Mouse (Mus musculus) thymus, postnatal 0 days (tissue): ENCODE data around the gene Tecpr1. TPM values are rescaled to one million over a fixed set of nuclear protein-coding genes. Genes with fewer than 3 reads are reported as not detected.

Experiments used
- DNase-seq: peaks from one replicate; pipeline ENCODE4 v3.0.0-alpha.2; 2015; ENCODE audit warnings: low spot score
- polyA plus RNA-seq: library from polyadenylated mRNA; unstranded; fragments of >200 nt; fragmentation: Nextera tagmentation; extraction: Ambion mirVana; gene quantifications from 2 replicates; pipeline ENCODE4 v1.2.1, GENCODE M21; 2015

The Tecpr1 gene
- polyA plus RNA-seq, result 37.6 and 51.3 TPM in 2 replicates

DNA sequence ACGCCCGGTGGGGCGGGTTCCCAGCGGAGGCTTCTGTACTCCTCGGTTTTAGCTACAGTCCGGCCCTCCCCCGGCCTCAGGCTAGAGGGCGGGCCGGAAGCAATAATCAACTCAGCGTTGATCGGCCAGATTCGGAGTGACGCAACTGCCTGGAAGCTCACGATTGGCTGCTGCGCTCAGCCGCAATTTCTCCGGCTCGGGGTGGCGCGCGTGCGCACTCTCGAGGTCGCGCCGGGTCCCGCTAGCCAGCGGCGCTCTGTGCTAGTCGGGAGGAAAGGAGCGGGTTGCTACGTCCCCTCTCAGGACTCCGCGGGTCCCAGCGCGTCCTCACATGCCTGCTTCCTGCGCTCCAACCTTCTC lies at the start of gene Tecpr1:
Gene Tecpr1 (minus strand): TSS at position 113 of the 360 bp plus-strand sequence.
- peak; percentile 95 for DNase-seq

DNA sequence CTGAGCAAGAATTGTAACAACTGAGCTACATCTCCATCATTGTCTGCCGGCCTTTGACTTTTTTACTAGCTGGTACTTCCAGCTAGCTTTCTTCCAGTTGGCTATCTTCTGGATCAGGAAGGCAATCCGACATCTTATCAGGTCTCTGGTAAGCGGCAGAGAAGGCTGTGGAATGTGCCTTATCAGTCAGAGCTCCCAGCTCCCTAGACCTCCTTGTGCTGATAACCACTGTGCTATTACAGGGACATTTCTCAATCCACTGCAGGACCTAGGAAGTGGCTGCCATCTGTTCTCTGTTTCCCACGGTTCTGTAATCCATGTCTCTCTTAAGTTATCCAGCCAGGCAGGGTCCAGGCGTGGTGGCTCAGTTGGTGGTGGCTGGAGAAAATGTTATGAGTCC lies 48.4 kb upstream of the Tecpr1 start:
- DNase-seq, result no peak

- DNase-seq, result no peak
These were observed 47.7 kb upstream of the Tecpr1 start for GRCm38 (mm10) chr5:144271118-144271517.

- no peak for DNase-seq
These were observed 47.0 kb upstream of the Tecpr1 start for GRCm38 (mm10) chr5:144270420-144270819.

GRCm38 (mm10) chr5:144269926-144270325 lies 46.5 kb upstream of the Tecpr1 start:
- no peak for DNase-seq

DNA sequence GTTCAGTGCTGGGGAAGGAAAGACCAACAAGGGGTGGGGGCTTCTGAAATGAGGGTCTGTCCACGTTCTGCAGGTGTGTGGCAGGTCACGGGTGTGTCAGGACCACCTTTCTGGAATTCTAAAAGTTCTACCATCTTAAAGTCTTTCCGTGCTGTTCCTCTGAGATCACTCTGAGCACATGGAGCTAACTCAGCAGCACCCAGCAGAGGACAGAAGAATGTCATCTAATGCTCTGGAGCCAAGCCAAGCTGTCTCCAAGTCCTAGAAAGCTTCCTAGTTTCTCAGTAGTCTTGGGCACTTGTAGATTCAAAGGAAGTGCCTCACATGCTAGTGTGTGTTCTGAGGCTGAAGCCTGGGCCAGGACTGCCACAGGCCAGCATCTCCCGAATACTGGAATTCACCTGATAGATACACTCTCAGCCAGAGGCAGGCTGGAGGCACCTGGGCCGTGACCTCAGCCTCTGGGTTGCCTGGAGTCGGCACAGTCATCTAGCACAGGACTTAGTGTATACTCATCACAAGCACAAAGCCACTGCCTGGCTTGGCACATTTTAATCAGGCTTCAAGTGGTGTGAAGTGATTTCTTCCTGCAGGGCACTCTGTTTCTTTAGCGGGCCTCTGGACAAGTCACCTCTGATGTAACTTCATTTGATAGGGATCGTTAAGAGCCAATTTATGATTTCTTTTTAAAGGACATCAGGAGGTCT lies 44.3 kb upstream of the Tecpr1 start:
- DNase-seq, result no peak

GRCm38 (mm10) chr5:144263496-144263895 lies 40.1 kb upstream of the Tecpr1 start:
- no peak for DNase-seq

- no peak for DNase-seq
These were observed 39.7 kb upstream of the Tecpr1 start for GRCm38 (mm10) chr5:144263082-144263481.

GRCm38 (mm10) chr5:144261829-144262228 lies 38.4 kb upstream of the Tecpr1 start:
- DNase-seq, result no peak

DNA sequence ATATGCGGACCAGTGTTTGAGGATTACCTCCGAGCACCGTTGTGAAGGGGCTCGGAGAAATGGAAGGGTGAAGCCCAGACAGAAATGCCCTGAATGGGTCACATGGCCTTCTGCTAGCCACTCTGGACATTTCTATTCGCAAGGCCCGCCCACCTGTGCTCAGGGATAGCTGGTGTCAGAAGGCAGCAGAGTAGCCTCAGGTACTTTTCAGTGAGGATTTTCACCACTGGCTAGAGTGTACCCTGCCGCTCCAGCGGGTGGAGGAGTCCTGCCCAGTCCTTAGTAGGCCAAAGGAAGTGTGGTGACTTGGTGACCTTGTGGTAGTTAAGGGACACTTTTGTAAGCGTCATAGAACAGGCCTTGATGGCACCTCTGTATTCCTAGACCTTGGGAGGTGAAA lies 37.9 kb upstream of the Tecpr1 start:
- DNase-seq, result no peak

- DNase-seq, result no peak
These were observed 37.0 kb upstream of the Tecpr1 start for GRCm38 (mm10) chr5:144260464-144260863.

- DNase-seq, result no peak
These were observed 35.8 kb upstream of the Tecpr1 start for GRCm38 (mm10) chr5:144259228-144259627.

DNA sequence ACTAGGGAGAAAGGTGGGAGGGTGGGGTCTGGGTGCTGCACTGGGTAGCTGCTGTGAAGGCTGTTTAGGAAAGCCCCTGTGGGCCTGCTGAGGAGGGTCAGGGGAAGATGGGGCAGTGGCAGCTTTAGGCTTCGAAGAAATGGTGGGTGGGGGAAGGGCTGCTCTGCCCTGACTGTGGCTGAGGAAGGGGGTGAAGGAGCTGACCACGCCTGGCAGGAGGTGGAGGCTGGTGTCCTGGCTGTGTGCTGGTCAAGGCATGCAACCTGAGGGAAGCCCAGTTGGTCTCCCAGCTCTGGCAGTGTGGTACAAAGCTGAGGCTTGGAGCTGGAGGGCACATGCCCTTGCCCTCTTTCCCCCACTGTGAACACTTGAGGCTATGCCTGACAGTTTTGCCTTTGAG lies 35.3 kb upstream of the Tecpr1 start:
- DNase-seq, result no peak

DNA sequence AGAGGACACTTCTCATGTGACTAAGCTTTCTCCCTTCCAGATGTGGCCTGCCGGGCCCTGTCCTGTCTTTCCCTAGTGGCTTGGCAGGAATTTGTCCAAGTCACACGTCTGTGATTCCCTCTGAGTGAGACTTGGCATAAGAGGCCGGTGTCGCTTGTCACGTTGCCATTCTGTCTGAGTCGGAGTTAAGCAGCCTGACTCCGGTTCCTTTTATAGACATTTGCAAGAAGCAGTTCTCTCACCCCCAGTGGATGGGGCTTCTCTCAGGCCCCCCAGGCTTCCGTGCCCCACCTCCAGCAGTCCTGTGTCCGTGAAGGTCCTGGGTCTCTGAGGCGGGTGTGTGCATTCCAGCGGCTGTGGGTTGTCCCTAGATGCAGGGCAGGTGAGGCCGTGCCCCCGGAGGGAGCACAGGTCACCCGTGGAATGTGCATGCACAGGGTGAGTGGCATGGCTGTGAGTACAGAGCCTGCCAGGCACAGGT lies 34.8 kb upstream of the Tecpr1 start:
- DNase-seq, result no peak

- no peak for DNase-seq
These were observed 34.2 kb upstream of the Tecpr1 start for GRCm38 (mm10) chr5:144257451-144258110.

DNA sequence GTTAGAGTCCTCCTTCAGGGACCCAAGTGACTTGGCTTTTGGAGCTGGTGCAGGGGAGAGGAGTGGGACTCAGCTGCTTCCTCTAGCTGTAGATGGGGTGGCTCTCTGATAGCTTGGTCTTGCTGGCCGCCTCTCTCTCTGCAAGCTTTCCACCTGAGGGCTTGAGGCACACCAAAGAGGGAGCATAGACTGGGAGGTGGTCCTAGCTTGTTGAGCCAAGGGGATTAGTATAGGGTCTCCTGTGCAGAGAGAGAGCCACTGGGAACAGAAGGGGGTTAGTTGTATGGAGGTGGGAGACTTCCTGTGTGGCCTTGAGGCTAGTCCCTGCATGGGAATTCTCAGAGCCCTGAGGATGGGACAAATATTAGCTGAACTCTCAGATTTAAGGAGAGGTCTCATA lies 33.5 kb upstream of the Tecpr1 start:
- no peak for DNase-seq

GRCm38 (mm10) chr5:144256541-144256870 lies 33.1 kb upstream of the Tecpr1 start:
- no peak for DNase-seq

DNA sequence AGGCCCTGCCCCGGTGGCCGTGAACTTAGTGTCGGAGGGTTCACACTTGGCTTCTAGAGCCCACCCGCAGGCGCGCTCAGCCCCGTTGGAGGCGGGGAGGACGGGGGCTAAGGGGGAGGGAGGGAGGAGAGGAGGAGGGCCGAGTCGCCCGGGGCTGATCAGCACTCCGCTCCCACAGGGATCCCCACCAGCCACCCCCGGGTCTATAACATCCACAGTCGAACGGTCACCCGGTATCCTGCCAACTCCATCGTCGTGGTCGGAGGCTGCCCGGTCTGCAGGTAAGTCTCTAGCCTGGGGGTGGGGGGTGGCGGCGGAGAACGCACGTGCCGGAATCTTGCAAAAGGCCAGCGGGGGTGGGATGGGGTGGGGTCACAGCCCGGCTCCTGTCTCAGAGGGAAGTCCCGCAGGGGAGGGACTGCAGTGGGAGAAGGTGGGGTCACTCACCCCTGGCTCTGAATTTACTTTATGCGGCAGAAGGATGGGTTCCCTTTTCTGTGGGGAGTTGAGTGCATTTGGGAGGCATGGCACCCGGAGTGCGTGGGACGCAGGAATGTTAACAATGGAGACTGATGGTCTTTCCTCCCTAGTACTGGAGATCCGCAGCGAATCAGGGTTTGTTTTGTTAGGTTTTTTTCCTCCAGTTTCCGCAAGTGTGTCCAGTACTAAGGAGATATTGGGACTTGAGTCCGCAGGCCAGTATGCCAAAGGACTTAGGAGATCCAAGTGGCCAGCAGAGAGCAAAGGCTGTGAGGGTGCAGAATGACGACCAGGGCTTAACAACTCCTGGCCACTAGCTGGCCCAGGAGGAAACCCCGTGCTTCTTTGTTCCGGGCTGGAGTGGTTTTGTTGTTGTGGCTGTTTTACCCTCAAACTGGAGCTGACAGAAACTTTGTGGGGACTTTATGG lies 32.5 kb upstream of the Tecpr1 start:
- DNase-seq, result peak; percentile 35

DNA sequence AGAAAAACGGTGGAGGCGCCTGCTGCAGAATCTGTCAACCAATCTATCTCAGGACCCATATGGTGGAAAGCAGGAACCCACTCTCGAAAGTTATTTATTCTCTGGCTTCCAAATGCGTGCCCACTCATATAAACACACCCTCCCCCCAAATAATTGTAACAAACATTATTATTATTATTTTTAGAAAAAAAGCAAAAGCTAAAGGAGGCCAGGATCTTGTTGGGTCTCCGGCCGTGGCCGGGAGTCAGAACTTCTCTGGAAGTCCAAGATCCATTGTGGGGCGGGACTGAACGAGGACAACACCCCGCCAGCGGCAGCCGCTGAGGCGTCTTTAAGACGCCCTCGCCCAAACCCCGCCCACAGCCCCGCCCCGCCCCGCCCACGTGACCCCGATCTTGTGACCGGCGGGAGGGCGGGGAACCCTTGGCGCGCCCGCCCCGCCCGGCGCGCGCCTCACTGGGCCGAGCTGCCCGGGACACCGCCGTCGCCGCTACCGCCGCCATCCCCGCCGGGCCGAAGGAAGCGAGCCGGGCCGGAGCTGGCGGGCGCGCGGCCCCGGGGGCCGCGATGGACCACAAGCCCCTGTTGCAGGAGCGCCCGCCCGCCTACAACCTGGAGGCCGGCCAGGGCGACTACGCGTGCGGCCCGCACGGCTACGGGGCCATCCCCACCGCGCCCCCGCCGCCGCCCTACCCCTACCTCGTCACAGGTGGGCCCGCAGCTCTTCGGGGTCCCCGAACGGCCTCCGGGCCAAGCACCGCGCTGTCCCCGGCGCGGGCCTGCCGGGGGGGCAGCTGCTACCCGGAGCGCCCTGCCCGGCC lies 31.6 kb upstream of the Tecpr1 start:
- peak; percentile 87 for DNase-seq

DNA sequence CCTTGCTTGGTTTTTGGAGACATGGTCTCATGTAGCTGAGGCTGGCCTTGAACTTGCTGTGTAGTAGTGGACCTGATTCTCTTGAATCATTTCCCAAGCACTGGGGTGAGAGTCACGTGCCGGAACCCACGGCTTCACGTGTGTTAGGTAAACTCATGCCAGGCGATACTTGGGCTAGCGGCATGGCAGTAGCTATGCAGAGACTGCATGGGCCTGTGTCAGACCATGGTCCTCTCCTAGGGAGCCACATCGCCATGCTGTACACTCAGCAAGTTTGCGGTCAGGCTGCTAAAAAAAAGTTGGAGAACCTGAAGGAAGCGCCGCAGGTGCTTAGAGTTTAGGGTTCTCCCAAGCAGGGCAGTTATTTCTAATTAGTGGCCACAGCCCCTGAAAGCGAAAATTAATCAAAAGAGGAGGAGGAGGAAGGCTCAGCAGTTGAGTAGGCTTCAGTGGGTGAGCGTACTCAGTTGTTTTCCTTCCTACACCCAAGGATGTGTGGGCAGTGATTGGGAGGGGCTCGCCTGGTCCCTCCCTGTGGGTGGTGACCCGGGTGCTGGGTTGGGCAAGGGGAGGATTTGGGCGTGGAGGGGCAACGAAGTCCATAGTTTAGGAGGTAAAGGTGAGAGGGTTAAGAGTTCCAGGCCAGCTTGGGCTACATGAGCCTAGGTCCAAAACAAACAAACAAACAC lies 30.9 kb upstream of the Tecpr1 start:
- DNase-seq, result peak; percentile 18

DNA sequence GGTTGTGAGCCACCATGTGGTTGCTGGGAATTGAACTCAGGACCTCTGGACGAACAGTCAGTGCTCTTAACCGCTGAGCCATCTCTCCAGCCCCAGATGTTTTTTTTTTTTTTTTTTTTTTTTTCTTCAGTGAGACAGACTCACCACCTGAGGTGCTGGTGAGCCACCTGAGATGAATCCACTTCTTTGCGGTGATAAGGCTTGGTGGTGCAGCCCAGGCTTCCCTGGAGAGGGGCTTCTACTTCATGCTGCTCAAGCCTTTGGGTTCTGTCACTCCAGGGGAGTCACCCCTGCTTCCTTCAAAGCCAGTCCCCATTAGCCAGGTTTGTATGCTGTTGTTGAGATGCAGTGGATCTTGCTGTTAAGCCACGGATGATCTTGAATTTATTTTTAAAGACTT lies 29.8 kb upstream of the Tecpr1 start:
- peak; percentile 29 for DNase-seq
